Mouse (Mus musculus) liver, embryonic 14.5 days (tissue): ENCODE results near the gene Dlx6.

Source experiments
- CTCF ChIP-seq: IDR thresholded peaks from 2 replicates; pipeline ENCODE4 v1.5.1; 2016; ENCODE audit warnings: antibody characterized with exemption, low read depth, control low read depth
- EP300 ChIP-seq: IDR thresholded peaks from 2 replicates; pipeline ENCODE4 v1.6.1; 2016; ENCODE audit warnings: antibody characterized with exemption, low read depth

DNA sequence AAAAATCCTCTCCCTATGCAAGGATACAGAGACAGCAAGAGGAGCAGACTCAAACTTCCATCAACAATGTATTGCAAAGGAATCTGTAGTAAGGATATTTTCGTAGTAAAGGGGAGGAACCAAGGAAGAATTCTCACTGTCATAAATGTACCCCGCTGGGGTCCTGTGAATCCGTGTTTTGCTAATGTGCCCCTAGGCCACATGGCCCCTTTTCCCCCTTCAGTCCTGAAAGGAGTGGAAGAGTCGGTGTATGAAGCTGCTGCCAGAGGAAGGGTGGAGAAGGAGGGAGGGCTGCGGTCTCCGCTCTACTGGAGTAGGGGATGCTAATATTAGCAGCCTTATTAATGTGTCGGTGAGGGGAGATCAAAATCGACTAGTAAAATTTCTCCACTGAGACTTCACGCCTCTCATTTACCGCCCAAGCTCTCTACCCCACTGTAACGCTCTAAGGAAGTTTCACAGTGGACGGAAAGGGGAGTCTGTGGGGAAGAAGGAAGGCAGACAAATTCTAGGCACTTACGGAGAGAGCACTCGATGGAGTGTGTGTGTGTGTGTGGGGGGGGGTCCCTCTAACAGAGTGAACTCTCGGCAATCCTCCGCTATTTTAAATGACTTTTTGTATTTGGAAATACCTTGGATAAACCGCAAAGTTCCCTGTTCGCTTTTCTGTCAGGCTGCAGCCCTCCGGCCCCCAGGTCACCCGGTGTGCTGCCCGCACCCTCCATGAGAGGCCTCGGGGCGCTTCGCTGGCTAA is 17.4 kb downstream of the Dlx6 start:
- TF ChIP-seq EP300 (no peak), CTCF (no peak)
